Mouse (Mus musculus) gastrocnemius, adult 18-20 months (tissue): ENCODE results near the gene Pex26. TPM values are rescaled to one million over a fixed set of nuclear protein-coding genes. Genes with fewer than 3 reads are reported as not detected.

ENCODE experiments used
- DNase-seq: peaks from one replicate; pipeline ENCODE4 v3.0.0; 2021; ENCODE audit warnings: low spot score
- total RNA-seq, 2 experiments: library from RNA; stranded (reverse); gene quantifications; 2 replicates each; pipeline ENCODE4 v1.2.3; 2021

The Pex26 gene
- total RNA-seq, 2 experiments from 2014 or later: 2.9 TPM

DNA sequence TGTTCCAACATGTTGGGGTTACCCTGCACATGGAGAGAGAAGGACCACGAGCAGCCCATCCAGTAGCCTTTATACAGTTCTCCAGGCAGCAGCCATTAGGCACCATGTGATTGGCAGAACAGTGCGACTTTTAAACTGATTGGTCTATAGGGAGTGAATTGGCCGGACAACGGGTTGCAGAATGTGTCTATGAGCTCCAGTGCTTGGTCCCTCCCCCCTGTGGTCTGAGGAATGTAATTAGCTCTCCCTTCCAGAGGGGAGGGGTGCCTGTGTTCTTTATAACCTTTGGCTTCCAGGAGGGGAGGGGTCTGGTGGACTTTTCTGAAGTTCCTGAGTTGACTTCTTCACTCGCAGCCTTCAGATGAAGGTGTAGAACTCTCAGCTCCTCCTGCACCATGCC, 18.6 kb downstream of the Pex26 start:
- DNase-seq: no peak

DNA sequence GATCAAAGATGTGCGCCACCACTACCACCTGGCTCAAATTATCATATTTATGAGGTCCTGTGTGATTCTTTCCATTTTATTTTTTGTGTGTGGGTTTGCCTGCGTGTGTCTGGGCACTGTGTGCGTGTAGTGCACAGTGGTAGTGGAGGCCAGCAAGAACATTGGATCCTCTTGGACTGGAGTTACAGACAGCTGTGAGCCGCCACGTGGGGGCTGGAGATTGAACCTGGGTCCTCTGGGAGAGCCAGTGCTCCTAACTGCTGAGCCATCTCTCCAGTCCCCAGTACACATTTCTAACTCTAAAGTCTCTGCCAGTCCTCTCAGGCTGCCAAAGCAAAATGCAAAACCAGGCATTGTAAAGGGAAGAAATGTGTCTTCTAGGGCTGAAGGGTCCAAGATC, 23.0 kb downstream of the Pex26 start:
- DNase-seq: no peak

DNA sequence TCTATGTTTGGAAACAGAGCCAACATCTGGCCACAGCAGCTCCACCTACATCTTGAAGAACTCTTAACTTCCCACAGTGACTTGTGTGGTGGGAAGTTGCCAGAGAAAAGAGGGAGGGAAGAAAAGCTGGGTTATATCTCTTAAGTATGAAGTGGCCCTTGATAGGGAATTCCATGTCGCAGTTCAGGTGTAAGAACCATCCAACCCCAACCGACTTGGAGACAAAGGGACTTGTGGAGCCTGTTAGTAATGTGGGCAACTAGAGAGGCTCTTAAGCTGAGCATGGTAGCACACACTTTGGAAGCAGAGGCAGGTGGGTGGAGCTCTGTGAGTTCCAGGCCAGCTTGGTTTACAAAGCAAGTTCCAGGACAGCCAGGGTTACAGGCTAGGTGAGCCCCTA, 26.1 kb downstream of the Pex26 start:
- no peak for DNase-seq

DNA sequence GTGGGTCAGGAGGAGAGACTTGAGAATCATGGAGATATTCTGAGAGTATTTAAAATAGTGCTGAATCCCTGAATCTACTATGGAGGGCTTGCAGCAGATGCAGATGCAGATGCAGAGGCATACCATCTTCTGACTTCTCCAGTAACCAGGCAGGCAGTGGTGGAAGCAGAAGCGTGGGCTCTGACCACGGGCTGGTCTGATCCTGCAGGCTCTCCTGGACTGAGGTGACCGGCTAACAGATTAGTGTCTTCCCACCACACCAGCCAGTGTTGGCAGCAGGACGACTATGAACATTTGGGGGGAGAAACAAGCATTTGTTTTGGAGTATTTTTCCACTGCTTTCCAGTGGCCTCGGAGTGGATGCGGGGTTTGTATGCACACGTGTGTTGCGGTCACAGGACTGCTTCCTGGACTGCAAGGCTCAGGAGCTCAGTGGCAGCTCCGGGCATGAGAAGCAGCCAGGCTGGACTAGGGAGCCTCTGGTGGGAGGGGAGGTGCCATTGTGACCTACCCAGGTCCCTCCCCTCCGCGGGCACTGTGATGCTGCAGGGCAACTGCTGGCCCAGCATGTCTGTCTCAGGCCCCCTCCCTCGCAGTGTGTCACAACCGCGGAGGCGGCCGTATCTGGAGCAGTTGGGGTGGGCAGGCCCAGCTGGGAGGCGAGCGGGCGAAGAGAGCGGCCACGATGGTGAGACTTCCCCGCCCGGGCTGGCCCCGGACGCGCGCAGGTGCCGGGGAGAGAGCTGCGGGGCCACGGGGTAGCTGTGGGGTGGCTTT, 26.9 kb downstream of the Pex26 start, which contains the start of gene Tuba8:
Gene Tuba8, plus strand, starts transcription at position 548 of the 777 bp plus-strand sequence.
- peak; percentile 82 for DNase-seq

DNA sequence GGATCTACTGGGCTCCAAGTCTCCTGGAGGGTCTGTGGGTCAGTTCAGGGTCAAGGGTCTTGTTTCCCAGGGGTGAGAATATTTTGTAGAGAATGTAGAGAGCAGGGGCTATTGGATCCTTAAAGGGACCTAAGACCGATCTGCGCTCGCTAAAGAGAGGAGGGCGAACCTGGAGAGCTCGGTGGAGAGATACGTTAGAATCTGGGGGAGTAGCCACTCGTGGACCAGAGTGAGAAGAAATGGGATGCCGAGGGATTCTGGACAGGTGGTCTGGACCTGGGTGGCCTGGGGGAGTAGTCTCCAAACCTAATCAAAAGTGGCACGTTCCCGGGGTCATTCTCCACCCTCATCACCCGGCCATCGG, 27.4 kb downstream of the Pex26 start:
- DNase-seq: no peak

DNA sequence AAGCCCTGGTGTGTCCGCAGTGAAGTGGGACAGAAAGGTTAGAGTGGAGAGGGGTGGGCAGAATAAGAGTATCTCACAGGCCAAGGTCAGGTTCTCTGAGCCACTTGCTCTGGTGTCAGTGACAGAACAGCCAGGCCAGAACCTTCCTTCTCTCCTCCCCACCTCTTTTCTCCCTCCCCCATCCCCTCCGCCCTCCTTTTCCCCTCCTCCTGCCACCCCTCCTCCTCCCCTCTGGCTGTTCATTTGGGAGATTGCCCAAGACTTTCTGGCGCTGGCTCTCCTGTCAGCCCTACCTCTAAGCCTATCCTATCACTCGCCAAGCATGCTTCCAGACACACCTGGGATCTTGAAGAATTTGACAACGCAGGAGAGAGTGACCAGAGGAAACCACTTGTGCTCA, 28.3 kb downstream of the Pex26 start:
- peak; percentile 78 for DNase-seq

DNA sequence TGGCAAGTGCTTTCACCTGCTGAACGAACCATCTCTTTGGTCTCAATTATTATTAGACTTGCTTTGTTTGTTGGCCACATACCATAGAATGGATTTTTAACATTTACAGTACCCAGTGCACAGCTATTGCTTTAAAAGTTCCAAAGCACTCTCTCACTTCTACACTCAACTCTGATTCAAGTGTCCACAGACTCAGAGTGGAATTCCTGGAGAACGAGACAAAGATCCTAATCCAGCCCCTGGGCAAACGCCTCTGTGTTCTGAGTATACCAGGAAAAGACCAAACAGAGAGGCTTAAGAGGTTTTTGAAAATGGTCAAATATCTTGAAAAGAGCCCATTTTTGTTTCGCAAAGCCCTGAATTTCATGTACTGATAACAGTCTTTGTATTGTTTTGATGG, 29.5 kb downstream of the Pex26 start:
- no peak for DNase-seq

DNA sequence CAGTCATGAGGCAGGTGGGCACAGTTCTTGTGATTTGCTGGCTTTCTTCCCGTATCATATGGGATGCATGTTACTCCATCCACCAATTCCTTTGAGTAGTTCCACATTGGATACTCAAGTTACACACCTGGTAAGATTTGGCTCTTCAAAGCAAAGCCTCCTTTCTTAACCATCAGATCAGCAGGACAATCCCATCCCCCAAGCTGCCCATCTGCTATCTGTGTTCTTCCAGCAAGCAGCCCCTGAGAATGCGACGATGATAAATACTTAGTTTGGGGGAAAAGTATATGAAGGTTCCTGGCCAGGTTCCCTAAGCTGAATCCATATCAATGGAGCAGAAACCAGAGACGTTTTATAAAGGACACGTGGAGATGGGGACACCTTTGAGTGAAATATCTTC, 30.8 kb downstream of the Pex26 start:
- DNase-seq: no peak

DNA sequence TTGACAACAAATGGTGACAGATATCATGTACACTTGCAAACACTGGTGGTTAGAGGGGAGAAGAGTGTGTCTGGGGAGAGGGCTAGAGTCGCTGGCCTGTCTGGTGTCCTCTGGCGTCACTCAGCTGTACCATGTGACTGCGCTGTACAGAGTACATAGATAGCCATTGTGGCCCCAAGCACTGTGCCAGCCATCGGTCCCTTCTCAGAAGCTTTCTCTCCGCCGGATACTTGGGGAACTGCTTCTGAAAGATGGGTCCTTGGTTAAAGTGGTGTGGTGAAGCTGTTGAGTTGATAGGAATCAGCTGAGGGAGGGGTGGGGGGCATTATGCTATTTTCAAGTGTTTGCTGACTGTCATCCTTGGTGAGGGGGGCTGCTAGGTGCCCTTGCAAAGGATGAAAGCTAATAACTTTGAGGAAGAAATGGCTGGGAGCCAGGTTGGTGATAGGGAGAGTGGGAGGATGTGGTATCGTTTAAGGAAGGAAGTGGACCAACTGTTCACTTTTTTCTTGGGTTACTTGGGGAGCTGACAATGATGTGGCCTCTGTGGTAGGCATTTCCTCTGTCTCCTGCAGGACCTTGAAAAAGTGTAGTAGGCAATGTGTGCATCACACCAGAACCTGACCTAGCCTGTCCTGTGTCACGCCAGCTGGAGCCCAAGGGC, 31.3 kb downstream of the Pex26 start:
- DNase-seq: no peak

DNA sequence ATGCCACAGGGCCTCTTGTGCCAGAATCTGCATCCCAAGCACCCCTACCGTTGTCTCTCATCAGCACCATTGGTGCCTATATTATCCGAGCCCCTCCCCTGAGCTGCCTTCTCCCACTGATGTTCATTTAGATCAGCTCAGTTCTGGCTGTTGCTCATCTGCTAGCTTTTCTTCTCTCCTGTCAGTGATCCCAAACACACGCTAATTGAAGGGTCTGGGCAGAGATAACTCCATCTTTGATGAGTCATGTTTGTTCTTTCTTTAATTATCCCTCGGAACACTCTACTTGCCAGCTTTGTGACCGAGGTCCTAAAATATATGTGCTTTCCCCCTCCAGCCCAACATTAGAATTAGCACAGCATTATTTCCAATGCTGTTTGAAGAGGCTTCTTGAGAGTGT, 31.9 kb downstream of the Pex26 start:
- no peak for DNase-seq

DNA sequence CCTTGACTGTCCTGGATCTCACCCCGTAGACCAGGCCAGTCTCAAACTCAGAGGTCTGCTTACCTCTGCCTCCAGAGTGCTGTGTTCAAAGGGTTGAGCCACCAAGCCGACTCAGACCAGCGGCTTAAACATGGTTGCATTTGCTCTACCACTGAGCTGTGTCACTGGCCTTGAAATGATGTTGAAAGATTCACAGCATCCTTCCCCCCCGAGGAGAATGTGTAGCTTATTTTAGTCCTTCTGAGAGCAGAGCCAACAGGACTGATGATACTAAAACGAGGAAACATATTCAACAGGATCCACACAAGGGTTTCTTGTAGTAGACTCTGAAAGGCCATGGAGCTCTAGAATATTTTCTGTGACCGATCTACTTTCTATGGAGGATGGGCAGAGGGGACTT, 32.4 kb downstream of the Pex26 start:
- peak; percentile 55 for DNase-seq

DNA sequence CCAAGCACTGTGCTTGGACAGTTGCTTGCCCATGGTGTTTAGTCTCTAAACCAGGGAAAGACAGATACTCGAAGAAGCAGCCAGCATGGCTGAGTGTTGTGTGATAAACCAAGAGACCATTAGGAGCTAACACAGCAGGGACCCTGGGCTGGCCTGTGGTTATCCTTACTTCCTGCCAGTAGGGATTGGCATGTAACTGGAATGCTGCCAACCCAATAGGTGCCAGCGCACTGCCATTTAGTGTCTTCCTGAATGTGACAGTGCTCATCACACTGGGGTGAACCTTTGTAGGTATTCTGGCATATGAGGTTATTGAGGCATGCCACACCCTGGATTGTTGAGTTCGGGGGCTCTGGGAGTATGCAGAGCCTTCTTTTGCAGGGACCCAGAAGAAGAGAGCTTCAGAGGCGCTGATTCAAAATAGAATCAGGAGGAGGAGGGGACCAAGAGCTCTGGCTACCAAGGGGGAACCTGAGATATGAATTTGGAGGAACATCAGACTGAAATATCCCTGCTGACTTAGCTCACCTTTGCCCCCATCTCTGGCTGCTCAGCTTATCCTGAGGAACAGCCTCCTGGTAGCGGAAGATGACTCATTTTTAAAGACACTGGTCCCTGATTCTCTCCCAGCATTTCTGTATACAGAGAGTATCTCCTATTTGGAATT, 33.3 kb downstream of the Pex26 start:
- peak; percentile 74 for DNase-seq

DNA sequence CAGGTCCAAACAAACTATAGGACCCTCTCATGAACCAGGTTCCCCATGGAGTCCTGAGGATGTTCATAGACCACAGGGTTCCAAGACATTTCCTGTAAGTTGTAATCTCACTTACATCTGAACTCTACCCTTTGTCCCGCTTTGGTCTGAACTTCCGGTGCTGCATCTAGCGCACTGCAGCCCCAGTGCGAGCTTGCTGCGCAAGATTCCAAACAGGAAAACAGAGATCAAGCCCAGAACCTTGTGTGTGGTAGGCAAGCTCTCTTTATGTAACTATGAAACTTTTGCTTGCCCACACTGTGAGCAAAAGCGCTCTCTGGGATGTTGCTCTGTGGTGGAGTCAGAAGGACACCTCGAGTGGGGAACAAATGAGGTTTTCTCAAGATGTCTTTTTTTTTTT, 34.5 kb downstream of the Pex26 start:
- no peak for DNase-seq

DNA sequence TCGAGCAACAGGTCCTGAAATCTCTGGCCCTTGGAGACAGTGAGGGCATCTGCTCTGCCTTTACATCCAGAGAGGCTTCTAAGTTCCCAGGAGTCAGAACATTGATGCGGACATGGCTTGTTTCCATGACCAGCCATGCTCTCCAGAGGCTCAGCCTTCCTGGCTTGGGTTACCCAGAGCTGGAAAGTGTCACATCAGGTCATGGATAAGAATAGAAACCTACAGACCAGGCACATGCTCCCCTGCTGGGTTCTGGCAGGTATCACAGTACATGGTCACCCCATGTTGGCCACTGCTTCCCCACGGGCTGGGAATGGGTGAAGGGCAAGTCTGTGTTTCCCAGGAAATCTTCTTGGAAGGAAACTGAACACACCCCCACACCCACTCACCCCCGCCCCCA, 35.9 kb downstream of the Pex26 start:
- peak; percentile 87 for DNase-seq

DNA sequence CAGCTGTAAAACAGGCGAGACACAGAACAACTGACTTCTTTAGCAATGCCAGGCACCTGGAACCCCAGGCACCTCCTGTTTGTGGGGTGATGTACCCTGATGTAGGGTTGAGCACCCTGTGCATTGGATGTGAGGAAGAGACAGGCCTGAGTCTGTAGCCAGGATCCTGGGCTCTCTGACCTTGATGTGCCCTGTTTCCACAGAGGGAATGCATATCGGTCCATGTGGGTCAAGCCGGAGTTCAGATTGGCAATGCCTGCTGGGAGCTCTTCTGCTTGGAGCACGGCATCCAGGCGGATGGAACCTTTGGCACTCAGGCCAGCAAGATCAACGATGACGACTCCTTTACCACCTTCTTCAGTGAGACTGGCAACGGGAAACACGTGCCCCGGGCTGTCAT, 36.7 kb downstream of the Pex26 start:
- DNase-seq: no peak

DNA sequence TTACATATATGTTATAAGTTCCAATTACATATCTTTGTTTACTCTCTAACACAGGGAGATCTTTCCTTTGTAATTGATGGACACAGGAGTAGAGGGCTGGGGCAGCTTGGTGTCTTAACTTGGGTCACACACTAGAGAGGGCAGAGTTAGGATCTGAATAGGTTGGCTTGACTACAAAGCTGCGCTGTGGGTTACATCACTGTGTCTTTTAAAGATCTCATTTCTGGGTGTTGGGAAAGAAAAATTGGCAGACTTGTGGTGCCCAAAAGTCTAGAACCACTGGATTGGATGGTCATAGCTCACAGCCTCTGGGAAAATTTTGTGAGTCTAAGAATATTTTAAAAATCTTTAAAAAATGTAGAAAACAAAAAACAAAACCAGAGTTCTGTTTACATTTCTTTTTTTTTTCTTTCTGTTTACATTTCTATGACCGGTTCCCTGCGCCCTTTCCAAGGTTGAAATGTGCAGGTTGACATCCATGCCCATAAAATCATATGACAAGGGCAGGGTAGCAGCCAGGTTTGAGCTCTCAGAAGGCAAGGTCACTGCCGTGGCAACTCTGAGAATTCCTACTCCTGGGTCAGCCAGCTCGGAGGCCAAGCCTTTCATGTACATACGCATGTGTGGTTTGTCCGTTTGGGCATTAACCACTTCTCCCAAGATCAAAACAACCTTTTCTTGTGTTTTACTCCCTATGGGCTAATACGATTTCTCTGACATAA, 38.6 kb downstream of the Pex26 start:
- no peak for DNase-seq

DNA sequence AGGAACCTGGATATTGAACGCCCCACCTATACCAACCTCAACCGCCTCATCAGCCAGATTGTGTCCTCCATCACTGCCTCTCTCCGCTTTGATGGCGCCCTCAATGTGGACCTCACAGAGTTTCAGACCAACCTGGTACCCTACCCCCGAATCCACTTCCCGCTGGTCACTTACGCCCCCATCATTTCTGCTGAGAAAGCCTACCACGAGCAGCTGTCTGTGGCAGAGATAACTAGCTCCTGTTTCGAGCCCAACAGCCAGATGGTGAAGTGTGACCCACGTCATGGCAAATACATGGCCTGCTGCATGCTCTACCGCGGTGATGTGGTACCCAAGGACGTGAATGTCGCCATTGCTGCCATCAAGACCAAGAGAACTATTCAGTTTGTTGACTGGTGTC, 39.5 kb downstream of the Pex26 start:
- no peak for DNase-seq

DNA sequence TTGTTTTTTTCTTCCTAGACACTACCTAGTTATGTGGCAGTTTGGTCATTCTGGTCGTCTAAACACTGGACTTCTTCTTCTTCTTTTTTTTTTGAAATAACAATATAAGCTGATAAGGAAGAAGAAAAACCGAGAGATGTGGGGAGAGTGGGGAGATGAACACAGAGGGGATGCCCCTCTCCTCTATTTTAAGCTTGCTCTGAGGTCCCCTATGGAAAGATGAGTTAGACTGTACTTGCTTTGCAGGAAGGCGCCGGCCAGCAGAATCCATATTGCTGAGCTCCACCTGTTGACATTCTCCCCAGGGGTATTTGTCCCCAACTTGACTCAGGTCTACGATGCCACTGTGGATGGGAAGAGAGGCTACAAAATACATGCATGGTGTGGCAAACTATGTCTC, 40.6 kb downstream of the Pex26 start:
- no peak for DNase-seq

DNA sequence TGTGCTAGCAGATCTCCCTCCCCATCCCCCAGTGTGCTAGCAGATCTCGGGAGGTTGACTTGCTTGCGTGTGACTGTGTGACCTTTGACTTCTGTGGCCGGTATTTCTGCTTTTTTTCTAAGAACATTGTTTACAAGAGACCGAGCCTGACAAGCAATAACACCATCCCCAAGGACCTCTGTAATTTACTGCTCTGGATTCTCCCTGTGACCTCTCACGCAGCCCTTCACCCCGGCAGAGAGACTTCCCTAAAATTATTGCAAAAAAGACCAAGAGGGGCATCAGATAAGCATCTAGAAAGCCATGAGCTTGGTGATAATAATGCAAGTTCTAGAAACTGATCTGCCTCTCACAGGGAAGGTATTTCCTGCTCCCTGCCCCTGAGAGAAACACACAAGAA, 41.5 kb downstream of the Pex26 start:
- no peak for DNase-seq

DNA sequence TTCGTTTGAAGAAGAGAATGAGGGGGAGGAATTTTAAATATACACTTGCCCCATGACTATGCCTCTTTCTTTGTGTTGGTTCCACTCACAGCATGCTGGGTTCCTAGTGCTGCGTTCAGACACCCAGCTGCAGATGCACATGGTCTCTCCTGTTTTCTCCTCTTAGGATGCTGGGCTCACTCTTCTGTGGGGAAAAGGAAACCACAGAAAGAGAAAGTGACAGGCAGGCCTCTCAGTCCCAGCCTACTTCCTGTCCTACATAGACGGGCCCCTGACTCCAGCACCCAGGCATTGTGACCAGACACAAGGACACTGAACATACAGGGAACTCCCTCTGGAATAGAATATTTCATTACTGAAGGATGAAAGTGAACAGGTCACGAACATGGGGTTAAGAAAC, 42.6 kb downstream of the Pex26 start:
- DNase-seq: no peak

DNA sequence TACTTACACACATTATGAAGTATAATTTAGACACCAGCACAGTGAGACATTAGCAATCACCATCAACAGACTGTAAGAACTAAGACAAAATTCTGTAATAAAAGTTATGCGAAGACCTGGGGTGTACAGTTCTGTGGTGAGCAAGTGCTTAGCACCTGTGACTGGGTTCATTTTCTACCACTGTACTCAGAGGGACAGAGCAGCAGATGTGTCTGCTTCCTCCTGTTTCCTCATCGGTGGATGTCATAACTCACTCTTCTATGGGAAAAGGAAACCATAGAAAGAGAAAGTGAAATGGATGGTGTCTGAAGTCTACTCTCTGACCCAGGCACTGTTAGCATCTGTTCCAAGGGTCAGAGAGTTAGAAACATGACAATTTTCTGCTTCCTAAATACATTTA, 43.3 kb downstream of the Pex26 start:
- no peak for DNase-seq

DNA sequence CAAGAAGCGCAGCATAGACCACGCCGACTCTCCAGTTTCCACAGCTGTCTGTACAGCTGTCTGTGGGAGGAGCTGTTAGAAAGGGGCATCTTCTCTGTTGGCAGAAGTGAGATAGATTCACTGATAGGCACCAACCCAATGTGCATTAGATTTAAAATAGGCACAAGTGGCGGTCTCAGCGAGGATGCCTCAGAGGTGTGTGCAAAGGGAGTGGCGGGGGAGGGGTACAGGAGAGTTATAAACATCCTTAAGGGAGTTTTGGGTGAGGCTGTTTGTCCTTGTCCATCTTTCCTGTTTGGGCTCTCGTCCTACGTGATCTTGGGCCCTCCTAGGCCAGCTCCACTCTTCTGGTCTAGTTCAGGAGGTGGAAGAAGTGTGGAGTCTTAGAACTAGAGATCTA, 45.0 kb downstream of the Pex26 start:
- DNase-seq: no peak
